Mouse (Mus musculus): ENCODE results near the gene Theg.

- TF ChIP-seq CTCF (conservative IDR thresholded peaks at IDR 0.05; ENCODE audit: low read length) (no peak), POU5F1 (IDR thresholded peaks at IDR 0.05; ENCODE audit: borderline replicate concordance, low read length) (no peak)
These were observed 13.5 kb downstream of the Theg start for GRCm38 (mm10) chr10:79573611-79574010.
